Mouse (Mus musculus): ENCODE results near the gene Zbtb7a.
A peak's percentile ranks its signal among the peaks of the same experiment; 100 is the strongest.

Gene Zbtb7a

GRCm38 (mm10) chr10:81190236-81190911, 55.4 kb downstream of the Zbtb7a start:
- DNase-seq (ENCODE audit: inconsistent ontology term) = no peak

- no peak for DNase-seq (ENCODE audit: inconsistent ontology term)
Measured at GRCm38 (mm10) chr10:81190912-81191321, 55.9 kb downstream of the Zbtb7a start.

GRCm38 (mm10) chr10:81191342-81191982, 56.4 kb downstream of the Zbtb7a start:
- no peak for DNase-seq (ENCODE audit: inconsistent ontology term)

GRCm38 (mm10) chr10:81192270-81192967, 57.4 kb downstream of the Zbtb7a start:
- DNase-seq (ENCODE audit: inconsistent ontology term) = peak; percentile 87

- DNase-seq (ENCODE audit: inconsistent ontology term) = no peak
Measured at GRCm38 (mm10) chr10:81192968-81193501, 58.0 kb downstream of the Zbtb7a start.

GRCm38 (mm10) chr10:81193991-81194774, 59.2 kb downstream of the Zbtb7a start:
- peak; percentile 34 for DNase-seq (ENCODE audit: inconsistent ontology term)

- DNase-seq (ENCODE audit: inconsistent ontology term) = no peak
Measured at GRCm38 (mm10) chr10:81195300-81195699, 60.3 kb downstream of the Zbtb7a start.

GRCm38 (mm10) chr10:81196470-81197065, 61.5 kb downstream of the Zbtb7a start:
- DNase-seq (ENCODE audit: inconsistent ontology term) = no peak

- DNase-seq (ENCODE audit: inconsistent ontology term) = no peak
Measured at GRCm38 (mm10) chr10:81197305-81197704, 62.3 kb downstream of the Zbtb7a start.

- DNase-seq (ENCODE audit: inconsistent ontology term) = peak; percentile 62
Measured at GRCm38 (mm10) chr10:81198230-81198629, 63.2 kb downstream of the Zbtb7a start.

- DNase-seq (ENCODE audit: inconsistent ontology term) = no peak
Measured at GRCm38 (mm10) chr10:81198990-81199389, 64.0 kb downstream of the Zbtb7a start.

- DNase-seq (ENCODE audit: inconsistent ontology term) = no peak
Measured at GRCm38 (mm10) chr10:81200141-81200540, 65.1 kb downstream of the Zbtb7a start.

GRCm38 (mm10) chr10:81200605-81201287, 65.7 kb downstream of the Zbtb7a start:
- no peak for DNase-seq (ENCODE audit: inconsistent ontology term)

GRCm38 (mm10) chr10:81201807-81202758, 67.1 kb downstream of the Zbtb7a start, which contains the start of gene Nmrk2:
TSS of gene Nmrk2 (minus strand) at chr10:81202051.
- DNase-seq (ENCODE audit: inconsistent ontology term) = peak; percentile 49
